Mouse (Mus musculus): ENCODE measurements around the gene C330007P06Rik. TPM values are rescaled to one million over a fixed set of nuclear protein-coding genes. Genes with fewer than 3 reads are reported as not detected.

The C330007P06Rik gene
- polyA plus RNA-seq, 1 experiment from 2014 or later, result 38.1 TPM

DNA sequence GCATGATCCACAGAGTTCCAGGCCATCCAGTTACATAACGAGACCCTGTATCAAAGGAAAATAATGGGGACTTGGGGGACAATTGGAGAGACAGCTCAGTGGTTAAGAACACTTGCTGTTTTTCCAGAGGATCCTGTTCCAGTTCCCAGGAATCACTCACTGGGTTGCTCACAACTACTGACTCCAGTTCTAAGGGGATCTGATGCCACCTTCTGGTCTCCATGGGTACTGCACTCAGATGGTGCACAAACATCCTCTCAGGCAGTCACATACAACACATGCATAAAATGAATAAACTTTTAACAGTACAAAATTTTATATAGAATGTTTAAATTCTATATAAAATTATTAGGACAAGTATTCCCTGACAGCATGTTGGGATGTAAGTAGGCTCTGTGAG lies 10.8 kb upstream of the C330007P06Rik start:
- ATAC-seq (ENCODE audit: low FRiP score, low TSS enrichment), result no peak
- 80% methylated on average over 1 of the region's 1 CpGs for WGBS
- no peaks in the 10 kb centered on the region for H3K9me3 ChIP-seq (ENCODE audit: control insufficient read depth, low read length)
- no peaks in the 10 kb centered on the region for H3K27me3 ChIP-seq (ENCODE audit: control insufficient read depth, insufficient read depth, low read length)
- H3K9ac ChIP-seq (ENCODE audit: low read depth, low read length), result no peak overlapping the region
- no peak overlapping the region for H3K27ac ChIP-seq (ENCODE audit: low read depth, low read length)
- no peak overlapping the region for H3K4me3 ChIP-seq (ENCODE audit: low read length)
- no peak overlapping the region for H3K4me2 ChIP-seq (replicated peaks; ENCODE audit: low read depth, low read length)
- H3K36me3 ChIP-seq (ENCODE audit: control insufficient read depth, insufficient read depth, low read length), result peaks cover 7% of the 10 kb centered on the region; the same call in 1 of the 2 replicates
- no peaks in the 10 kb centered on the region for H3K4me1 ChIP-seq (ENCODE audit: control insufficient read depth, insufficient read depth, low read length)

DNA sequence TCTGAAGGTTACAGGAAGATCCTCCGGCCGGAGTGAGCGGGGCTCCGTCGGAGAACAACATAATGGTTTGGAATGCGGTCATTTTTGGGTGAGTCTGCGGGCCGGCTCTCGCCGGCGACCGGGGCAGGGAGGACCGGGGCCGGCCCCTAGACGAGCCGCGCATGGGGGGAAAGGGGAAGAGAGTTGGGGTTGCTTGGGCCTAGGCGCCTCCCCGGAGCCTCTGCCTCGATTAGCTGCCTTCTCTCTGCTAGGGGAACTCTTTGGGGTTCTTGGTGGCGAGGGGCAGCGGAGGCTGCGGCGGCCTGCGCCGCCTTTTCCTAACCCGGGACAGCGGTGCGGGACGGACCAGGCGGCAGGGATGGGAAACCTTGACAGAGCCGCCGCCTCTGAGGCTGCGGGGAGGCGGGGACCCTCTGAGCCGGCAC lies 805 bp upstream of the C330007P06Rik start:
- peak; percentile 30; the same call in 1 of the 2 replicates for ATAC-seq (ENCODE audit: low FRiP score, low TSS enrichment)
- Histone ChIP-seq H3K4me3 (ENCODE audit: low read length) (peak overlapping the region; percentile 67), H3K4me2 (replicated peaks; ENCODE audit: low read depth, low read length) (peak overlapping the region; percentile 50), H3K36me3 (ENCODE audit: control insufficient read depth, insufficient read depth, low read length) (no peaks in the 10 kb centered on the region; the same call in 1 of the 2 replicates), H3K4me1 (ENCODE audit: control insufficient read depth, insufficient read depth, low read length) (no peaks in the 10 kb centered on the region), H3K9me3 (ENCODE audit: control insufficient read depth, low read length) (no peaks in the 10 kb centered on the region), H3K27ac (ENCODE audit: low read depth, low read length) (peak overlapping the region; percentile 69; the same call in 1 of the 2 replicates), H3K9ac (ENCODE audit: low read depth, low read length) (peak overlapping the region; percentile 78), H3K27me3 (ENCODE audit: control insufficient read depth, insufficient read depth, low read length) (no peaks in the 10 kb centered on the region)
- WGBS, result 15% methylated on average over 36 of the region's 36 CpGs

GRCm38 (mm10) chrX:36874178-36874696 lies 326 bp upstream of the C330007P06Rik start:
- peak overlapping the region; percentile 67 for H3K4me3 ChIP-seq (ENCODE audit: low read length)
- peak; percentile 97 for ATAC-seq (ENCODE audit: low FRiP score, low TSS enrichment)
- WGBS, result 25% methylated on average over 49 of the region's 57 CpGs
- H3K4me2 ChIP-seq (replicated peaks; ENCODE audit: low read depth, low read length), result peak overlapping the region; percentile 50
- H3K27me3 ChIP-seq (ENCODE audit: control insufficient read depth, insufficient read depth, low read length), result no peaks in the 10 kb centered on the region
- H3K27ac ChIP-seq (ENCODE audit: low read depth, low read length), result peak overlapping the region; percentile 69; the same call in 1 of the 2 replicates
- H3K36me3 ChIP-seq (ENCODE audit: control insufficient read depth, insufficient read depth, low read length), result no peaks in the 10 kb centered on the region
- no peaks in the 10 kb centered on the region for H3K9me3 ChIP-seq (ENCODE audit: control insufficient read depth, low read length)
- H3K4me1 ChIP-seq (ENCODE audit: control insufficient read depth, insufficient read depth, low read length), result no peaks in the 10 kb centered on the region
- H3K9ac ChIP-seq (ENCODE audit: low read depth, low read length), result peak overlapping the region; percentile 78

- Histone ChIP-seq H3K4me3 (ENCODE audit: low read length) (no peak overlapping the region), H3K4me2 (replicated peaks; ENCODE audit: low read depth, low read length) (no peak overlapping the region), H3K4me1 (ENCODE audit: control insufficient read depth, insufficient read depth, low read length) (no peaks in the 10 kb centered on the region), H3K27me3 (ENCODE audit: control insufficient read depth, insufficient read depth, low read length) (no peaks in the 10 kb centered on the region), H3K27ac (ENCODE audit: low read depth, low read length) (no peak overlapping the region), H3K36me3 (ENCODE audit: control insufficient read depth, insufficient read depth, low read length) (no peaks in the 10 kb centered on the region), H3K9me3 (ENCODE audit: control insufficient read depth, low read length) (no peaks in the 10 kb centered on the region), H3K9ac (ENCODE audit: low read depth, low read length) (no peak overlapping the region)
- WGBS, result 79% methylated on average over 3 of the region's 3 CpGs
- no peak for ATAC-seq (ENCODE audit: low FRiP score, low TSS enrichment)
These were observed 3.5 kb downstream of the C330007P06Rik start for GRCm38 (mm10) chrX:36870372-36870771.

- Histone ChIP-seq H3K27ac (ENCODE audit: low read depth, low read length) (no peak overlapping the region), H3K4me3 (ENCODE audit: low read length) (peak overlapping the region; percentile 44), H3K4me1 (ENCODE audit: control insufficient read depth, insufficient read depth, low read length) (no peaks in the 10 kb centered on the region), H3K4me2 (replicated peaks; ENCODE audit: low read depth, low read length) (peak overlapping the region; percentile 22; the same call in 1 of the 2 replicates), H3K9me3 (ENCODE audit: control insufficient read depth, low read length) (no peaks in the 10 kb centered on the region), H3K27me3 (ENCODE audit: control insufficient read depth, insufficient read depth, low read length) (no peaks in the 10 kb centered on the region), H3K9ac (ENCODE audit: low read depth, low read length) (no peak overlapping the region), H3K36me3 (ENCODE audit: control insufficient read depth, insufficient read depth, low read length) (no peaks in the 10 kb centered on the region)
- no peak for ATAC-seq (ENCODE audit: low FRiP score, low TSS enrichment)
- WGBS, result 59% methylated on average over 8 of the region's 8 CpGs
These were observed 9.1 kb downstream of the C330007P06Rik start for GRCm38 (mm10) chrX:36864609-36865328.

DNA sequence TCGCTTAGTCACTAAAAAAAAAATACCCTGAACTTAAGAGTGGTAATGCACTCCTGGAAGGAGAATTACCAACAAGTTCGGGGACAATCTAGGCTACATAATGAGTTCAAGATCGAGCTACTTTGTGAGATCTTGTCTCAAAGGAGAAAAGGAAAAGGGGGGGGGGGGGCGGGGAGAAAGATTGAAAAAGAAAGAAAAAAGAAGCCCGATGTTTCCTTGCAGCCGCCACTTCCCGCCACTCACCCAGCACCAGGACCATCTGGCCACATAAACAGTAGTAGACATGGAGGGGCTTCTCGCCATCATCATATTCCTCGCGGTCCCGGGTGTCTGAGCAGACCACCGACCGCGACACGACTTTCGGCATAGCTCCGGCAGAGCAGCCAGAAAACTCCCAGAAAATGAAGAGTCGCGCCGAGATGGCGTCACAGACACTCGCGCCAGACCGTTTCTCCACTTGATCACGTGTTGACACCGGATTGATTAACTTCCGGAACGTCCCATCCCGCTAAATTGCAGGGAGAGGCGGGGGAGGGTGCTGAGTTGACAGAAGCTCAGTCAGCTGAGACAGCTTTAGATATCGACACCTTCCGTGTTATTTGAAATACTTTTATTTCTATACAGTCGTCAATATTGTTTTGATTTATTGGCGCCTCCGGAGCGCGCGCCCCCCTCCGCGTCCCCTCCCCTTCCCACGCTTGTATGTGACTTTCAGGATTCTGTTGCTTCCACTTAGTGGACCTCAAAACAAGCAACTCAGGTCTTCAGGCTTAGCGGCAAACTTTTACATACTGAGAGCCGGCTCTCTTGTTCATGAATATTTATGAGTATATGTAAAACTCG lies 9.9 kb downstream of the C330007P06Rik start:
- Histone ChIP-seq H3K36me3 (ENCODE audit: control insufficient read depth, insufficient read depth, low read length) (no peaks in the 10 kb centered on the region), H3K4me1 (ENCODE audit: control insufficient read depth, insufficient read depth, low read length) (no peaks in the 10 kb centered on the region), H3K27ac (ENCODE audit: low read depth, low read length) (no peak overlapping the region), H3K9me3 (ENCODE audit: control insufficient read depth, low read length) (no peaks in the 10 kb centered on the region), H3K4me3 (ENCODE audit: low read length) (peak overlapping the region; percentile 44), H3K9ac (ENCODE audit: low read depth, low read length) (peak overlapping the region; percentile 58), H3K27me3 (ENCODE audit: control insufficient read depth, insufficient read depth, low read length) (no peaks in the 10 kb centered on the region), H3K4me2 (replicated peaks; ENCODE audit: low read depth, low read length) (peak overlapping the region; percentile 29)
- WGBS, result 23% methylated on average over 43 of the region's 44 CpGs
- peak; percentile 89 for ATAC-seq (ENCODE audit: low FRiP score, low TSS enrichment)

GRCm38 (mm10) chrX:36852631-36853030 lies 21.3 kb downstream of the C330007P06Rik start:
- Histone ChIP-seq H3K27ac (ENCODE audit: low read depth, low read length) (no peak overlapping the region), H3K4me2 (replicated peaks; ENCODE audit: low read depth, low read length) (no peak overlapping the region), H3K4me1 (ENCODE audit: control insufficient read depth, insufficient read depth, low read length) (no peaks in the 10 kb centered on the region), H3K9ac (ENCODE audit: low read depth, low read length) (no peak overlapping the region), H3K27me3 (ENCODE audit: control insufficient read depth, insufficient read depth, low read length) (no peaks in the 10 kb centered on the region), H3K36me3 (ENCODE audit: control insufficient read depth, insufficient read depth, low read length) (no peaks in the 10 kb centered on the region; the same call in 1 of the 2 replicates), H3K9me3 (ENCODE audit: control insufficient read depth, low read length) (no peaks in the 10 kb centered on the region), H3K4me3 (ENCODE audit: low read length) (no peak overlapping the region)
- 79% methylated on average over 8 of the region's 8 CpGs for WGBS
- ATAC-seq (ENCODE audit: low FRiP score, low TSS enrichment), result no peak

DNA sequence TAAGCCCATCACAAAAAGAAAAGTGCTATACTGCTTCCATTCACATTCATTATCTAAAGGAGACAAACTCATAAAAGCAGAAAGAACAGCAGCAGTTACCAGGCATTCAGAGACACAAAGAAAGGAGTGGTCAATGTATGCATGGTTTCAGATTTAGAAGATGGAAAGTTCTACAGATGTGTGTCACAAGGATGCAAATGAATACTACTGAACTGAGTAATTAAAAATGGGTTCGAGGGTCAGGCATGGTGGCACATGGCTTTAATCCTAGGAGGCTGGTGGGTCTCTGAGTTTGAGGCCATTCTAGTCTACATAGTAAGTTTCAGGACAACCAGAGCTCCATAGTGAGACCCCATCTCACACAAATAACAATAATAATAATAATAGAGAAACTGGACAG lies 26.8 kb downstream of the C330007P06Rik start:
- WGBS, result 71% methylated on average over 1 of the region's 1 CpGs
- Histone ChIP-seq H3K9ac (ENCODE audit: low read depth, low read length) (no peak overlapping the region), H3K9me3 (ENCODE audit: control insufficient read depth, low read length) (no peaks in the 10 kb centered on the region), H3K4me2 (replicated peaks; ENCODE audit: low read depth, low read length) (no peak overlapping the region), H3K27ac (ENCODE audit: low read depth, low read length) (no peak overlapping the region), H3K4me3 (ENCODE audit: low read length) (no peak overlapping the region), H3K27me3 (ENCODE audit: control insufficient read depth, insufficient read depth, low read length) (no peaks in the 10 kb centered on the region), H3K36me3 (ENCODE audit: control insufficient read depth, insufficient read depth, low read length) (no peaks in the 10 kb centered on the region; the same call in 1 of the 2 replicates), H3K4me1 (ENCODE audit: control insufficient read depth, insufficient read depth, low read length) (no peaks in the 10 kb centered on the region)
- no peak for ATAC-seq (ENCODE audit: low FRiP score, low TSS enrichment)

Measured in kidney, embryonic 14.5 days (tissue).